Mouse (Mus musculus): Measurements from ENCODE around the gene Alcam.

Gene Alcam

DNA sequence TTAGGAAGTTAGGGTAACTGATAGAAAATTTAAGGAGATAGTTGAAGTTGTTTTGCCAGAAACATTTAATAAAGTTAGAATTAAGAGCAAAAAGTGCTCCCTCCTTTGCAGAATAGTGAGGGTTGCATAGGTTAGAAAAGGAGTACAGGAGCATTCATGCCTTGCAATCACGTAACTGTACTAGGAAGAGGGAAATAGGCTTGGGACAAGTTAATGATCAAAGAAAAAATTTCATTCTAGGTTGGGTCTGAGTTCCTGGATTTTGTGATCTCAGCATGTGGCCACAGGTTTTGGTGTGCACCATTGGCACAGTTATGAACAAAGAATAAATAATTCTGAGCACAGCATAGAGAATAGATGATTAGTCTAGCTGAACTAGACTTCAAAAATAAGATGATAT is 192.1 kb downstream of the Alcam start:
- DNase-seq (ENCODE audit: low read depth) = no peak

DNA sequence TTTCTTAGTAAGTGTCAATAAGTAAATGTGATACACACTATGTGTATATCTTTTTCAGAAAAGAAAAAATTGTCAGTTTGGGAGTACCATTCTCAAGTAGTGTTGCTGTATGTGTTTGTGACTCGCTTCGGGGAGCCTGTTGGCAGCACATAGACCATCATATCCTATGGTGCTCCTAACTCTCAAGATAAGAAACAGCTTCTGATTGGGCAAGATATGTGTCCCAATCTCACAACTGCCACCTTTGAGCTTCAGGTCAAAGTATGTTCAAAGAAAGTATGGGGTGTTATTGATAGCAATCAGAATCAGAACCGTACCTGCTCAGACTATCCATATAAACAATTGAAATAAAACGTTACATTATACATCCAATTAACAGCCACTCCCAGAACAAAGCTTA is 202.9 kb downstream of the Alcam start:
- DNase-seq (ENCODE audit: low read depth) = no peak

DNA sequence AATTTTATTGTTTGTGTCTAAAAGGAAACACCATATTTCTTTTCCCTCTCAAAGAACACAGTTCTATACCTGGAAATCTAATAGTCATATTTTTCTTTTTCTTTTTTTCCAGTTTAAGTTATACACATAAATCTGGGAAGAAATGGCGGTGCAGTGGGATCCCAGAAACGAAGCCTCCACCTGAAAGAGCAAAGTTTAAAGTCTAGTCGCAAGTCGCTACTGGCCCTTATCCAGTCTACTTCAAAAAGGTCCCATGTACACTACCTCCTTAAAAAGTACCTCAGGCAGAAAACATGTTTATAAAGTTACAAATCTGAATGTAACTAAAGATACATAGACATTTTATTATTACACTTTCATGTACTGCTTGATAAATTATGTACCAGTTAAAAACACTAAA is 203.7 kb downstream of the Alcam start:
- DNase-seq (ENCODE audit: low read depth) = no peak

DNA sequence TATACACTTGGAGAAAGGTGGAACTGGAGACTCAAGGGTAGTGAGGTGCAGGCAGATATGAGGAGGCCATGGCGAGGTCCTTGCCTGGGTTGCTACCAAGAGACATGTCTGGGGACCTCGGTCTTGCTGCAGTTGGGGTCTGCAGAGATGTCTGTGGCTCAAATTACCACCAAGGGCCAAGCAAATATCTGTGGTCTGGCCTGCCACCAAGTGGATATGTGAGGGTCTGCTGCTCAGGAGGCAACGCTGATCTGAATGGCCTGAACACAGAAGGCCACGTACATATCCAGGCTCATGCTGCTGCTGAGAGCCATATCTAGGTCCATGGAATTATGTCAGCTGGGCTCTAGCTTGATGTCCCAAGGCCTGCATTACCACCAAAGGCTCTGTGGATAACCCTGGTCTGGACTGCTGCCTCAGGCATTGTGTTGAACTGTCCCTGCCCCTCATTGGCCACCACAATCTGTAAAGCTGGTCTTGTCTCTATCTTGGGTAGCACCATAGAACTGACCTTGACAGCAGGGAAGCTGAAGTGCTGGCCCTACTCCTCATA is 210.4 kb downstream of the Alcam start:
- no peak for DNase-seq (ENCODE audit: low read depth)

DNA sequence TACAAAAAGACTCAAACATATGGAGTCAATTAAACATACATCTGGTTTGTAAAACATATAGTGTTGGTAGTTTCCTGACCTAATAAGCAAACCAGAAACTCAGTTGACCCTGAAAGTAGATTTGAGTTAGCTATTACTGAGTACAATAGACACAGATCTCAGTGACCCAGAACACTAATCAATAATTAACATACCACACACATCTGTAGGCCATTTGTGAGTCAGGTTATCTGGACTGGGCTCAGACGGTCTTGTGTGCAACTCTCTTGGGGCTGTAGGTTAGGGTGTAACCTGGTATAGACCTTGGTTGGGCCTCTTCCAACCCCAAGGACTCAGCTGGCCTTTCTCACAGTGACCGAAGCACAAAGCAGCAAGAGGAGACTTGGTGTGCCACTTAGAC is 211.7 kb downstream of the Alcam start:
- no peak for DNase-seq (ENCODE audit: low read depth)

DNA sequence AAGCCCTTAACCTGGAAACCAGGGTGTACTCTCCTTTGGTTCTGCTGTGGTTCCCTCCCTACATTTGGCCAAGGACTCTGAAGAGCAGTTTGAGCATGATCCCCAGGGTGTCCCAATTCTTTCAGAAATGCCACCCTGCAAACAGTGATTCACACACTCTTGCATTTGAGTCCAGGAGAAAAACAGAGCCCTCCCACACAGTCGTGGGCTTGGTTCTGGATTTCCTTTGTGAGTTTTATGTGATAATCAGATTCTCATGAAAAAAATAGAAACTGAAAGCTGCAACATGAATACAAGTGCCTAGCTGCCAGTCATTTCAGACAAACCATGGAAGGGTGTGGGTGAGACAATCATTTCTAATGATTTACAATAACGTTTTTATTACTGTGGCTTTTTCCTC is 223.9 kb downstream of the Alcam start:
- DNase-seq (ENCODE audit: low read depth) = no peak

DNA sequence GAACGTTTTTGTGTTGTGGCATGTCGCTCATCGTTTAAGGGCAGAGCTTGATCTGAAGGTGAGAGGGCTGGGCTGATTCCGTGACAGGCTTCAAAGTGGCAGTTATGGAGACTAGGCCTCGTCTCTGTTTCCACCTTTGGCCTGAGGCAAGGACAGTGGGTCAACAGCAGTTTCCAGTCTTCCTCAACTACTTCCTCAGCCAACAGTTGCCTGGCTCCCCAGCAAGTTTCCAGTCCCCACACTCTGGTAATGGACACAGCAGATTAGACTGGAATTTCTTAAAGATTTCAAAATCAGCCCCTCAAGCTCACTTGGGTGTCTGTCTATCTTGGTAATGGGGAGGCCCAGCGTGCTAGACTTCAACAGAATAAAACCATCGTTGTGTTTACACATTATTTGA is 224.4 kb downstream of the Alcam start:
- DNase-seq (ENCODE audit: low read depth) = no peak

DNA sequence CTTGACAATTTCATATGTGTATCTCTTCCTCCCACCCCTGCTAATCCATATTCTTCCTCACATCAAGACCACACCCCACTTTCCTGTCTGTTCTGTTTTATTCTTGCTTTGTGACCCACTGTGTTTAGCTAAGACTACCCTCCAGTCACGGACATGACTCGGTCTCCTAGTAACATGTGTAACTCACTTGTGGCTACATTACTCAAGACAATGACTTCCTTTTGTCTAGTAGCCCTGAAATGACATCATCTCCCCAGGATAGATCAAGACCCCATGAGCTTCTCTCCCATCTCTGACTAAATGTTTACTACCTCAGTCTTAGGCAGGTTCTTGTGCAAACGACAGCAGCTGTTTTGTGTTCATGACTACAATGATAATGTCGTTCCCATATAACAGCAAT is 231.0 kb downstream of the Alcam start:
- no peak for DNase-seq (ENCODE audit: low read depth)

DNA sequence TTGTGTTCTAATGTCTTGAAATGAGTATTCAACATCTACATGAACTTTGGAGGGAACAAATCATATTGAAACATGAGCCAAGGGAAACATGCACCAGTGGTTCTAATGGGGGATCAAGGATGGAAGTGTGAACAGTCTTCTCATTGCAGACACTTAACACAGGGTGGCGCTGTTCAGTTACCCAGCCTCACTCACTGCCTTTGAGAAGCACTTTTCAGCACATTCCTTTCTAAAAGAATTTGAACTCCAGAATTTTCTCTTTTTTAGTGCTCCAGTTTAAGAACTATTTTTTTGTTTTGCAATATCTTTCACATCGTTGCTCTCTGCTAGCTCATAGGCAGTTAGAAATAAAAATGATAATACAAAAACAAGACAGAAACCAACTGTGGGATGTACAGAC is 234.8 kb downstream of the Alcam start:
- no peak for DNase-seq (ENCODE audit: low read depth)

DNA sequence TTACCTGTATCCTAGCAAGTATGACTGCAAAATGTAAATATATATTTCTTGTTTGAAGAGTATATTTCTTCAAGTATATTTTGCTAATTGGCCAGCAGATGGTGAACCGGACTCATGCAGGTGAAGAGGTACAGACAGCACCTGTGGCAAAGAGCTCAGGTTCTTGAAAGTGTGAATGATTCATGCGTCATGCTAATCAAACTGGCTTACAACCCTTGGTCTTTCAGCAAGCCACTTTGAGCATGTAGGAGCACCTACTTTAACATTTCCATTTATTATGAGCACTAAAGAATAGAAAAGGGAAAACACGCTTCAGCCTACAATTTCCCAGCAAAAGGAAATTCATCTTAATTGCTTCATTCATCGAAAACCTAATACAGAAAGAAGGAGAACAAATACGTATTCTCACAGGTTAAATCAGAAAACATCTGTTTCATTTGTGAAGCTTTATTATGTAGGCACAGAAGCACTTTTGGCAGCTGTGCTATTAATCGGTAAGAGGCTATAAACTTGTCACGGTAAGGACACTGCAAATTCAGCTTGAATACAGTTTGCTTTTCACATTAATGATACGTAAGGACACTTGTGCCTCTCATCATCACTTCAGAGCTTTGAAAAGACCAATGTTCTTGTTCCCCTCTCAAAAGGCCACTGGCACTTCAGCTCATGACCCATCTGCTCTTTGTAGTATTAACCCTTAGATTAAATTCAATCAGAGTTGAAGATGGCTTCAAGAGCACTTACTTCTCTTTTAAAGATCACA is 242.8 kb downstream of the Alcam start:
- DNase-seq (ENCODE audit: low read depth) = no peak

DNA sequence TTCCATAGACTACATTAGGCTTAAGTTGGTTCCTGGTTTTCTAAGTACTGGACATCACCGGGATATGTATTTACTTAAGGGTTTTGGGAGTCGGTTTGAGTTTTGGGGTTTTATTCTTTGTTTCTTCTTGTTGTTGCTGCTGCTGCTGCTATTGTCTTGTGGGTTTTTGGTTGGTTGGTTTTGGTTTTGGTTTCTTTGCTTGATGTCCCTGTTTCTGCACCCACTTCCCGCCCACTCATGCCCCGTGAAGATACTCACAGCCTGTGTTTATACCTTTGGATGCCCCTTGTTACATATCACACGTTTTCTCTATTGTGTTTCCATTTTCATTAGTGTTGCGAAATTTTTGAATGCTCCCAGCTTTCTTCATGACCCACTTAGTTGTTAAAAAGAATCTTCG is 253.8 kb downstream of the Alcam start:
- no peak for DNase-seq (ENCODE audit: low read depth)

All from fibroblast of lung, adult 2 months (primary cell).